Mouse (Mus musculus): ENCODE results near the gene Cracr2a. TPM values are rescaled to one million over a fixed set of nuclear protein-coding genes. Genes with fewer than 3 reads are reported as not detected.
"Not testable (repeated sequence)": the region's sequence is repeated elsewhere in the genome, so short reads cannot be mapped to it uniquely, and the experiment has no call there.

The Cracr2a gene
- polyA plus RNA-seq (2015; fragmentation: Nextera tagmentation; extraction: Ambion mirVana) = 0.83 and 0.96 TPM in 2 replicates

DNA sequence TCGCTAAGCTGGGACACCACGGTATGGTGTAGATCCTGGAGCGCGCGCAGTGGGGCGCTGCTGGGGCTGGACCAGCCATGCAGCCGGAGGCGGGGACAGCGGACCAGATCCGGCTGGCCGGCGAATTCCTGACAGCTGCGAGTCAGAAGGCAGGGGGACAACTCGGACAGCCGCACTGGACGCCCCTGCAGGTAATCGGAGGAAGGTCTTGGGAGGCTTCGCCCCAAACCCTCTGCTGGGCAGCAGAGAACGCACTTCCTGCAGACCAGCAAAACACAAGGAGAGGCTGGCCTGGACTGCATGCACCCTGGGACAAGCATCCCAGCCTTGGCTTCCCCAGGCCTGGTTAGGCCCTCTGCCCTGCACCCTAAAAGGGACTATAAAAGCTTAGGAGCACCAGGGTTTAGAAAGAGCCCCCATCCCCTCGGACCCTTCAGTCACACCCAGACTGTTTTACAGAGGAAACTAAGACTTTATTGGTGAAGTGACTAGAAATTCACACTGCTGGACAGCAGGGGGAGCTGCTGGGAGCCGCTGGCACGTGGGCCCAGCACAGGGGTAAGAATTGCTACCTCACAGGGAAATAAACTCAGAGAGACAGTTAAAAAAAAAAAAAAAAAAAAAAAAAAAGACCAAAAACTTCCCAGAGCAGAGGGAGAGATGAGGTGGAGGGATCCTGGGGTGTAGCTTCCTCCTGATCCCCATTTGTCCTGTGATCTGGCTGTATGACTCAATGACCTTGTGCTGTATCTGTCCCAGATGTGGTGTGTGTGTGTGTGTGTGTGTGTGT is at the start of gene Cracr2a:
Gene Cracr2a (plus strand): TSS at position 108 of the 790 bp plus-strand sequence.
- no peaks in the 10 kb centered on the region for H3K27me3 ChIP-seq (ENCODE audit: insufficient read depth, low read length)
- H3K4me2 ChIP-seq (ENCODE audit: low read length) = peak within 1 kb of the TSS; percentile 78
- H3K4me3 ChIP-seq (replicated peaks; ENCODE audit: low read depth, low read length) = peak within 1 kb of the TSS; percentile 40
- WGBS = under 1% methylated on average over 22 of the region's 22 CpGs
- H3K4me1 ChIP-seq (replicated peaks; ENCODE audit: insufficient read depth, low read length) = no peaks in the 10 kb centered on the region
- no peaks in the 10 kb centered on the region for H3K36me3 ChIP-seq (ENCODE audit: insufficient read depth, low read length)
- H3K9me3 ChIP-seq (replicated peaks; ENCODE audit: low read length) = no peaks in the 10 kb centered on the region
- DNase-seq (ENCODE audit: low spot score) = peak; percentile 92
- peak; percentile 77 for TF ChIP-seq CTCF (IDR thresholded peaks at IDR 0.05; ENCODE audit: low read depth)
- ATAC-seq (replicated peaks; ENCODE audit: low FRiP score, low read depth) = peak; percentile 94
- peak within 1 kb of the TSS; percentile 73; the same call in 1 of the 2 replicates for H3K27ac ChIP-seq
- H3K9ac ChIP-seq (ENCODE audit: low read depth, low read length) = peak within 1 kb of the TSS; percentile 53; the same call in 1 of the 2 replicates

DNA sequence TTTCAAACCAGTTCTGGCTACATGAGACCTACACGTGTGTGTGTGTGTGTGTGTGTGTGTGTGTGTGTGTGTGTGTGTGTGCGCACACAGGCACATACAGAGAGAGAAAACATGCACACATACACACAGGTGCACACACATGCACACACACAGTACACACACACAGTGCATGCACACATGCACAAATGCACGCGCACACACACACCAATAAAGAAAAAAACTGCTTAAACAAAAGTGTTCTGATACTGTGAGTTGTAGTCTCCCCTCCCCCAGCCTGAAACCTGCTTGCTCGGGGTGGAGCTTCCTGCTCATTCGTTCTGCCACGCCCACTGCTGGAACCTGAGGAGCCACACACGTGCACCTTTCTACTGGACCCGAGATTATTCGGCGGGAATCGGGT is 47.4 kb upstream of the Cracr2a start:
- DNase-seq (ENCODE audit: low spot score); H3K9ac ChIP-seq (ENCODE audit: low read depth, low read length); H3K27me3 ChIP-seq (ENCODE audit: insufficient read depth, low read length); H3K36me3 ChIP-seq (ENCODE audit: insufficient read depth, low read length); H3K4me2 ChIP-seq (ENCODE audit: low read length); H3K9me3 ChIP-seq (replicated peaks; ENCODE audit: low read length); H3K4me1 ChIP-seq (replicated peaks; ENCODE audit: insufficient read depth, low read length); H3K4me3 ChIP-seq (replicated peaks; ENCODE audit: low read depth, low read length); ATAC-seq (replicated peaks; ENCODE audit: low FRiP score, low read depth); H3K27ac ChIP-seq: not testable (repeated sequence)
- 92% methylated on average over 5 of the region's 12 CpGs for WGBS

DNA sequence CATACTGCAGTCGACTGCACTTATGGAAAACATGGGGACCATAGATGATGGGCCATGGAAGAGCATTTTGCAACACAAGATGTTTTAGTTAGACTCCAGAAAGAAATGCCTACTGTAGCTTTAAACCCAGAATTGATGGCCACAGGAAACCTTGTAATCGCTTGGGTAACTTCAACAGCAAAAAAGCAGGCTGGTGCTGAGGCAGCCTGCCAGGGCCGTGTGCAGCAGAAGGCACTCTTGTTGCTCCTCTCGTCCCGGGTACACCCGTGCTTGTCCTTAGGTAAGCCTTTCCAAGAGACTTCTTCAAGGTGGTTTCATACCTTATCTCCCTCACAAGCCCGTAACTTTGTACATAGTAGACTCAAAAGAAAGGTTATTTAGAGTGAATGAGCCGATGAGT is 40.0 kb upstream of the Cracr2a start:
- no peak overlapping the region for H3K4me2 ChIP-seq (ENCODE audit: low read length)
- no peaks in the 10 kb centered on the region for H3K9me3 ChIP-seq (replicated peaks; ENCODE audit: low read length)
- DNase-seq (ENCODE audit: low spot score) (peak; percentile 44), ATAC-seq (replicated peaks; ENCODE audit: low FRiP score, low read depth) (no peak)
- H3K27me3 ChIP-seq (ENCODE audit: insufficient read depth, low read length) = no peaks in the 10 kb centered on the region
- WGBS = 41% methylated on average over 8 of the region's 8 CpGs
- no peak overlapping the region for H3K4me3 ChIP-seq (replicated peaks; ENCODE audit: low read depth, low read length)
- H3K27ac ChIP-seq = no peak overlapping the region
- H3K36me3 ChIP-seq (ENCODE audit: insufficient read depth, low read length) = no peaks in the 10 kb centered on the region
- no peak for TF ChIP-seq CTCF (IDR thresholded peaks at IDR 0.05; ENCODE audit: low read depth)
- no peak overlapping the region for H3K9ac ChIP-seq (ENCODE audit: low read depth, low read length)
- 0 out of 2 replicates have a peak, but pooled peaks cover 4% of the 10 kb centered on the region for H3K4me1 ChIP-seq (replicated peaks; ENCODE audit: insufficient read depth, low read length)

DNA sequence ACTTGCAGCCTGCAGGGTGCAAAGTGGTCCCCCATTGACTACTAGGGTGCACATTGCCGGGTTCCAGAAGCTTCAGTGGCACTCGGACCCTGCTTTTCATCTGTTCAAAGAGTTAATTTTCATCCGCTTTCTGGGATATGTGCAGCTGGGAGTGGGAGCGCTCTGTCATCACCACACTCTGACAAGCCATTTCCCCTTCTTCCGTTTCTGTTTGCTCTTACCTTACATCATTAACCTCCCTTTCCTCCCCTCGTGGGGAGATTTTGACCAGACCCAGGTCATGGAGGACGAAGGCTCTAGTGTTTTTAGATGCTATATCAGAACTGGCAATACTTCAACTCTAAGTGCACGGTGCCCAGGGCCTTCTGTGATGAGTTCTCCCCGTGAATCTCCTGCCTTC is 38.8 kb upstream of the Cracr2a start:
- WGBS = 6% methylated on average over 9 of the region's 9 CpGs
- TF ChIP-seq CTCF (IDR thresholded peaks at IDR 0.05; ENCODE audit: low read depth) = no peak
- no peak overlapping the region for H3K9ac ChIP-seq (ENCODE audit: low read depth, low read length)

DNA sequence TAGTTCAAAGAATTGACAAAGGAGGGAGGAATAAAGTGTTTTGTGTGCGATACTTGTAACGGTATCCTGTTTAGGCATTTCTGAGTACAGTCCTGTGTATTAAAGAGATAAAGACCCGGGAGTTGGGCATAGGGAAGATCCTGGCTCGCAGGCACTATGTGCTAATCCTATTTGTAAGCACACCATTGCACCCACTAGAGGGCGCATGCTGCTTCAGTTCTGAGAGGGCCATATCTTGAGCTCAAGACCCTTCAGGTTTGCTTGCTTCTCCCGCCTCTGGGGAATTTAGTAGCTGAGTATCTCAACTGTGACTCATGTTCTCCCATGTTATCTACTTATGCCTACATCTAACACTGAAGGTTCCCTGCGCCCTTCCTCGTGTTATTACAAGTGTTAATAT is 36.7 kb upstream of the Cracr2a start:
- Histone ChIP-seq H3K27me3 (ENCODE audit: insufficient read depth, low read length) (no peaks in the 10 kb centered on the region), H3K4me2 (ENCODE audit: low read length) (no peak overlapping the region), H3K9me3 (replicated peaks; ENCODE audit: low read length) (no peaks in the 10 kb centered on the region), H3K27ac (no peak overlapping the region), H3K4me3 (replicated peaks; ENCODE audit: low read depth, low read length) (no peak overlapping the region), H3K9ac (ENCODE audit: low read depth, low read length) (no peak overlapping the region), H3K36me3 (ENCODE audit: insufficient read depth, low read length) (no peaks in the 10 kb centered on the region), H3K4me1 (replicated peaks; ENCODE audit: insufficient read depth, low read length) (0 out of 2 replicates have a peak, but pooled peaks cover 4% of the 10 kb centered on the region)
- DNase-seq (ENCODE audit: low spot score) (peak; percentile 87), ATAC-seq (replicated peaks; ENCODE audit: low FRiP score, low read depth) (no peak)
- peak; percentile 93 for TF ChIP-seq CTCF (IDR thresholded peaks at IDR 0.05; ENCODE audit: low read depth)
- 40% methylated on average over 8 of the region's 8 CpGs for WGBS

More for the DNA sequence above, 38.8 kb upstream of the Cracr2a start:
- H3K27me3 ChIP-seq (ENCODE audit: insufficient read depth, low read length) = no peaks in the 10 kb centered on the region
- H3K4me3 ChIP-seq (replicated peaks; ENCODE audit: low read depth, low read length) = no peak overlapping the region
- H3K36me3 ChIP-seq (ENCODE audit: insufficient read depth, low read length) = no peaks in the 10 kb centered on the region
- 0 out of 2 replicates have a peak, but pooled peaks cover 4% of the 10 kb centered on the region for H3K4me1 ChIP-seq (replicated peaks; ENCODE audit: insufficient read depth, low read length)
- H3K9me3 ChIP-seq (replicated peaks; ENCODE audit: low read length) = no peaks in the 10 kb centered on the region
- ATAC-seq (replicated peaks; ENCODE audit: low FRiP score, low read depth) (no peak), DNase-seq (ENCODE audit: low spot score) (peak; percentile 27)
- H3K4me2 ChIP-seq (ENCODE audit: low read length) = no peak overlapping the region
- H3K27ac ChIP-seq = no peak overlapping the region

DNA sequence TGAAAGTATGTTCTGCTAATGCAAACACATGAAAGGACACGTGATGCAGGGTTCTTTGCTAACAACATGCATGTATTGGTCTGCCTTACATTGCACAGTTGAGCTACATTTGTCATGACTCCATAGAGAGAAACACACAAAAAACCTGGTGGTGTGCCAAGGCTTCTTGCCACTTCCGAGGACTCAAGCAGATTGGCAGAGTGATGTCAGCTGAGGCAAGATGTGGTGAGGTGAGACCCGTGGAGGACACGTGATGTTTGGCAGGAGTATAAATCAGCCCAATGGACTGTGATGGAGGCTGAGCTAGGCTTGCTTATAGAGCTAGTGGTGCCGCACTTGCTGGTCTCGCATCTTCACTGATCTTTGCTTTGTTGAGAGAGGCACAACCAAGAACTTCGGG is 32.5 kb upstream of the Cracr2a start:
- Histone ChIP-seq H3K4me2 (ENCODE audit: low read length) (no peak overlapping the region), H3K27ac (no peak overlapping the region), H3K4me3 (replicated peaks; ENCODE audit: low read depth, low read length) (no peak overlapping the region), H3K27me3 (ENCODE audit: insufficient read depth, low read length) (no peaks in the 10 kb centered on the region), H3K9me3 (replicated peaks; ENCODE audit: low read length) (no peaks in the 10 kb centered on the region), H3K9ac (ENCODE audit: low read depth, low read length) (no peak overlapping the region), H3K36me3 (ENCODE audit: insufficient read depth, low read length) (no peaks in the 10 kb centered on the region), H3K4me1 (replicated peaks; ENCODE audit: insufficient read depth, low read length) (no peaks in the 10 kb centered on the region)
- 80% methylated on average over 7 of the region's 7 CpGs for WGBS
- ATAC-seq (replicated peaks; ENCODE audit: low FRiP score, low read depth) = no peak
- no peak for DNase-seq (ENCODE audit: low spot score)
- TF ChIP-seq CTCF (IDR thresholded peaks at IDR 0.05; ENCODE audit: low read depth) = no peak

Data from kidney, postnatal 0 days (tissue).